Comparison of ENCODE assay signal across 8 mouse cellular contexts in genomic region chr2:90782458-90782857, GRCm38 (mm10). TPM values are rescaled to one million over a fixed set of nuclear protein-coding genes. Genes with fewer than 3 reads are reported as not detected.
DNase-seq lines count a peak whose midpoint lies in the region; ATAC-seq lines count a peak whose summit lies in the region.

Gene Agbl2, plus strand, starts transcription at chr2:90782727.

- H3K4me2 ChIP-seq in heart, embryonic 11.5 days: peak within 1 kb of the TSS; percentile 74

- ATAC-seq in common myeloid progenitor, adult 5-6 weeks (replicated peaks; ENCODE audit: low read depth, poor library complexity, severe bottlenecking): peak; percentile 61
- peak; percentile 41; the same call in 1 of the 2 replicates for ATAC-seq in heart, embryonic 11.5 days (replicated peaks; ENCODE audit: insufficient number of reproducible peaks, low FRiP score, low TSS enrichment)
- ATAC-seq in megakaryocyte-erythroid progenitor cell, adult 5-6 weeks (replicated peaks; ENCODE audit: low FRiP score, low TSS enrichment, poor library complexity, severe bottlenecking): 0 out of 2 replicates have a peak, but pooled peaks have one; percentile 28

- 4% methylated on average over 11 of the region's 11 CpGs for WGBS in heart, embryonic 11.5 days (ENCODE audit: insufficient replicate concordance)

- H3K9ac ChIP-seq in heart, embryonic 11.5 days (ENCODE audit: low read depth, low read length): peak within 1 kb of the TSS; percentile 40

- no peak within 1 kb of the TSS for H3K27ac ChIP-seq in heart, embryonic 11.5 days (ENCODE audit: low read depth, low read length)

- H3K4me1 ChIP-seq in heart, embryonic 11.5 days (ENCODE audit: control insufficient read depth, insufficient read depth, low read length): peaks cover 2% of the 10 kb centered on the region; the same call in 1 of the 2 replicates

- no peaks in the 10 kb centered on the region for H3K9me3 ChIP-seq in heart, embryonic 11.5 days (replicated peaks; ENCODE audit: control insufficient read depth, low read length)

- H3K36me3 ChIP-seq in heart, embryonic 11.5 days (ENCODE audit: control insufficient read depth, insufficient read depth, low read length): peaks cover 25% of the 10 kb centered on the region

- peak within 1 kb of the TSS; percentile 45 for H3K4me3 ChIP-seq in heart, embryonic 11.5 days (ENCODE audit: low read depth, low read length)

- DNase-seq in ovary, postnatal 14 days (ENCODE audit: low spot score): peak; percentile 9
- DNase-seq in ovary, adult 18-20 months (ENCODE audit: low spot score): no peak
- peak; percentile 45 to 64 for DNase-seq in kidney, postnatal 4 days
- no peak for DNase-seq in frontal cortex, postnatal 14 days (ENCODE audit: low spot score in 2 of 2)
- DNase-seq in natural killer cell, adult 2 months (ENCODE audit: low spot score in 2 of 2): no peak

- no peaks in the 10 kb centered on the region for H3K27me3 ChIP-seq in heart, embryonic 11.5 days (ENCODE audit: control insufficient read depth, insufficient read depth, low read length)

RNA-seq across cellular contexts. Expression of gene Agbl2, which starts in this region (rescaled TPM):
- not detected in 2 replicates for total RNA-seq in common myeloid progenitor, adult 5-6 weeks (2017)
- 1.1 and 1.2 TPM in 2 replicates for polyA plus RNA-seq in heart, embryonic 11.5 days (2014; fragmentation: Nextera tagmentation; extraction: Ambion mirVana)
- not detected in 2 replicates for total RNA-seq in megakaryocyte-erythroid progenitor cell, adult 5-6 weeks (2014; fragmentation: Nextera tagmentation)
- total RNA-seq in megakaryocyte-erythroid progenitor cell, adult 5-6 weeks (2017): not detected in 2 replicates

Comparison
In these comparisons a context has a peak if more than half of its experiments do, and no peak if none do; other contexts are left out.
1. DNase-seq: peak in ovary, postnatal 14 days (single experiment) and kidney, postnatal 4 days (2 of 2); none in ovary, adult 18-20 months (single experiment), frontal cortex, postnatal 14 days (0 of 2) and natural killer cell, adult 2 months (0 of 2).
2. Peak in ATAC-seq in common myeloid progenitor, adult 5-6 weeks; RNA of the gene not detected or under 1 TPM.
3. Peak in ATAC-seq in megakaryocyte-erythroid progenitor cell, adult 5-6 weeks; RNA of the gene not detected or under 1 TPM.
4. Peak in every context shown above with its lines, with median percentiles within 50 percentile points of each other: ATAC-seq.